Mouse (Mus musculus) forebrain, embryonic 11.5 days (tissue): Measurements from ENCODE around the gene Oser1. TPM values are rescaled to one million over a fixed set of nuclear protein-coding genes. Genes with fewer than 3 reads are reported as not detected.
"Not testable (repeated sequence)": the region's sequence is repeated elsewhere in the genome, so short reads cannot be mapped to it uniquely, and the experiment has no call there.

Experiments used
- ATAC-seq: fragments of 200-750 bp; cut with Nextera tagmentation; replicated peaks from 2 replicates; pipeline ENCODE4 v1.8.0; 2017; ENCODE audit warnings: moderate TSS enrichment; ENCODE audit not compliant: low FRiP score
- DNase-seq: peaks from one replicate; pipeline ENCODE4 v3.0.0-alpha.2; 2017; ENCODE audit warnings: low spot score
- H3K27ac ChIP-seq: fragments of 300-500 bp; sonication (generic); 2 replicates; pipeline ENCODE4 v1.5.1; 2014; ENCODE audit warnings: low read depth, low read length
- H3K27me3 ChIP-seq: fragments of 300-500 bp; sonication (generic); 2 replicates; pipeline ENCODE4 v1.6.1; 2014; ENCODE audit warnings: mild to moderate bottlenecking, low read length, mixed read lengths; ENCODE audit not compliant: control insufficient read depth, insufficient read depth
- H3K36me3 ChIP-seq: fragments of 300-500 bp; sonication (generic); 2 replicates; pipeline ENCODE4 v1.6.1; 2014; ENCODE audit warnings: mild to moderate bottlenecking, low read length, moderate library complexity, mixed read lengths; ENCODE audit not compliant: control insufficient read depth, insufficient read depth
- H3K4me1 ChIP-seq: fragments of 300-500 bp; sonication (generic); replicated peaks from 2 replicates; pipeline ENCODE4 v1.6.1; 2014; ENCODE audit warnings: low read length, mixed read lengths; ENCODE audit not compliant: control insufficient read depth, insufficient read depth
- H3K4me2 ChIP-seq: fragments of 300-500 bp; sonication (generic); 2 replicates; pipeline ENCODE4 v1.6.1; 2014; ENCODE audit warnings: low read depth, mild to moderate bottlenecking, low read length, moderate library complexity, mixed read lengths; ENCODE audit not compliant: severe bottlenecking
- H3K4me3 ChIP-seq: fragments of 300-500 bp; sonication (generic); 2 replicates; pipeline ENCODE4 v1.5.1; 2014; ENCODE audit warnings: low read depth, low read length
- H3K9ac ChIP-seq: fragments of 300-500 bp; sonication (generic); 2 replicates; pipeline ENCODE4 v1.6.1; 2014; ENCODE audit warnings: low read length
- H3K9me3 ChIP-seq: fragments of 300-500 bp; sonication (generic); 2 replicates; pipeline ENCODE4 v1.6.1; 2016; ENCODE audit warnings: low read length, mixed read lengths; ENCODE audit not compliant: control insufficient read depth
- WGBS: fragments of 180-500 bp; shearing (Covaris S2); extraction: QIAGEN DNeasy Blood & Tissue Kit; methylation state at CpG from one replicate; pipeline ENCODE4 v1.1.7; 2014; 5-methylcytosine and 5-hydroxymethylcytosine counted together
- polyA plus RNA-seq: library from polyadenylated mRNA; unstranded; fragments of >200 nt; fragmentation: Nextera tagmentation; extraction: Ambion mirVana; gene quantifications from 2 replicates; pipeline ENCODE4 v1.2.1, GENCODE M21; 2014

Gene Oser1
- polyA plus RNA-seq, 1 experiment from 2014 or later: 85.5 TPM

DNA sequence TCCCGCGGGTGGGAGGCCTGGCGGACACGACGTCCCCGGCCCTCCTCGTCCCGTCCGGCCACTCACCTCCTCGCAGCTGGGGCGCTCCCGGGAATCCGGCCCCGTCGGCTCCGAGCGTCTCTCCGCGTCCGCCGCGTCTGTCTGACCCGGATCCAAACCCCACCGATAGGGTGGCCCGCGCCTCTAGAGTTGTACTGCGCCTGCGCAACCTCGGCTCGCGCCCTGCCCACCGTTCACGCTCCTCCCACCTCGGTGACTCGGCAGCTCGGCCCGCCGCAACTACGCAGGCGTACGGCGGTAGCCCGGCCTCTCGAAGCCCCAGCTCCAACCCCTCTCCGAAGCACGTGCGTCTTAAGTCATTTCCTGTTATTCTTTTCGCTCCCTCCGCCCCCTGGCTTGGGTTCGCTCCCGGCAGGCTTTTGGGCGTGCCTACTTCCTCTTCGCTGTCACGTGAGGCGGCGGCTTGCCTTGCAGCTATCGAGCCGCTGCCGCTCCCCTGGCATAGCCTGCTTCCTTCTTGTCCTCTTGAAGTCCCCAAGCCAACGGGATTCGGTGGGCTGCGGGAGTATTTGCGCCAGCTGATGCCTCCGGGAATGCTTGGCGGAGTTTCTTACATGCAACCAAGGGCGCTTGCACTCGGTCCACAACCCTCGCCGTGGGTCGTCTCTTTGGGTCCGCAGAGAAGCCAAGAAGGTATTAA is 5.0 kb downstream of the Oser1 start:
- Histone ChIP-seq H3K9me3 (no peaks in the 10 kb centered on the region), H3K27ac (peak overlapping the region; percentile 31; the same call in 1 of the 2 replicates), H3K4me2 (peak overlapping the region; percentile 80), H3K27me3 (no peaks in the 10 kb centered on the region), H3K4me3 (peak overlapping the region; percentile 96), H3K36me3 (no peaks in the 10 kb centered on the region), H3K4me1 (peaks cover 9% of the 10 kb centered on the region; the same call in 1 of the 2 replicates), H3K9ac (peak overlapping the region; percentile 83)
- under 1% methylated on average over 71 of the region's 71 CpGs for whole genome bisulfite sequencing
- ATAC-seq (peak; percentile 99), DNase-seq (peak; percentile 99)

DNA sequence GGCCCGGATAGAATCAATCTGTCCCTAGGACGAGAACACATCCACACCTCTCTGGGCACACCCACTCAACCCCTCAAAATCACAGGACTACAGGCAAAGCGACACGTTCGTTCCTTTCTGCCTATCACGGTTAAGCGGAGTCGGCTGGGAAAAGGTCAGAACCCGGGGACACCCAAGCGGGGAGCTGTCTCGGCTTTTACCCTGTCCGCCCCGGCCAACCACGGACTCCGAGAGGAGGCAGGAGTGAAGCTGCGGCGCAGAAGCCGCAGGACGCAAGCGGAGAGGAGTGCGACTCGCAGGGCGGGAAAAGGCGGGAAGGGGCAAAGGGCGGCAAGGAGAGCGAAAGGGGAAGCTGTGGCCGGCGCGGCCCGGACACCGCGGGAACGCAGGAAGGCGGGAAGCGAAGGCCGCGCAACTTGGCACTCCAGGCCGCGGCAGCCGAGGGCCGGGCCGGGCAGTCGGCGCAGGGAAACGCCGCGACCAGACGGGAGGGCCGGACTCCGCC is 5.6 kb downstream of the Oser1 start:
- no peak; the same call in 1 of the 2 replicates for ATAC-seq
- under 1% methylated on average over 50 of the region's 50 CpGs for WGBS

DNA sequence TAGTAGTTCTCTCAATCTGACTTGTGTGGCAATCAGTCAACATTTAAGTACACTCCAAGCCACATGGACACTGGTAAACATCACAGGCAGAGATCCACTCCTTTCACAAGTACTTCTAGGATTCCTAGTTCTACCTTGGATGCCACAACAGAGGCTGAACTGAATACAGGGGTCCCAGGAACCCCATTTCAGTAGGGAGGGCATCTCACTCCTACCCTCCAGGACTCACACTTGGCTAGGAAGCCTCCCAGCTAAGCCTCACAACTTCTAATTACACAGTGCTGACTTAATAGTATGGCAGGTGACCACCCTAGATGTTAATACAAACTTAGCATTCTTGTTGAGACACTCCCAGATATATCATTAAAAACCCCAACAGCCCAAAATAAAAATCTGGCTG is 6.7 kb downstream of the Oser1 start:
- H3K9me3 ChIP-seq: no peaks in the 10 kb centered on the region
- no peaks in the 10 kb centered on the region for H3K36me3 ChIP-seq
- H3K4me3 ChIP-seq: peak overlapping the region; percentile 96; the same call in 1 of the 2 replicates
- DNase-seq (no peak), ATAC-seq (no peak)
- H3K27me3 ChIP-seq: no peaks in the 10 kb centered on the region
- peak overlapping the region; percentile 80; the same call in 1 of the 2 replicates for H3K4me2 ChIP-seq
- no peak overlapping the region for H3K27ac ChIP-seq
- peaks cover 9% of the 10 kb centered on the region; the same call in 1 of the 2 replicates for H3K4me1 ChIP-seq
- 0 out of 2 replicates have a peak overlapping the region, but pooled peaks have one; percentile 4 for H3K9ac ChIP-seq

More for the DNA sequence above, 5.6 kb downstream of the Oser1 start:
- peak overlapping the region; percentile 96 for H3K4me3 ChIP-seq
- H3K27ac ChIP-seq: peak overlapping the region; percentile 25; the same call in 1 of the 2 replicates
- peak overlapping the region; percentile 83 for H3K9ac ChIP-seq
- no peaks in the 10 kb centered on the region for H3K36me3 ChIP-seq
- no peaks in the 10 kb centered on the region for H3K9me3 ChIP-seq
- peak overlapping the region; percentile 80 for H3K4me2 ChIP-seq
- no peak for DNase-seq
- peaks cover 9% of the 10 kb centered on the region; the same call in 1 of the 2 replicates for H3K4me1 ChIP-seq
- H3K27me3 ChIP-seq: no peaks in the 10 kb centered on the region

DNA sequence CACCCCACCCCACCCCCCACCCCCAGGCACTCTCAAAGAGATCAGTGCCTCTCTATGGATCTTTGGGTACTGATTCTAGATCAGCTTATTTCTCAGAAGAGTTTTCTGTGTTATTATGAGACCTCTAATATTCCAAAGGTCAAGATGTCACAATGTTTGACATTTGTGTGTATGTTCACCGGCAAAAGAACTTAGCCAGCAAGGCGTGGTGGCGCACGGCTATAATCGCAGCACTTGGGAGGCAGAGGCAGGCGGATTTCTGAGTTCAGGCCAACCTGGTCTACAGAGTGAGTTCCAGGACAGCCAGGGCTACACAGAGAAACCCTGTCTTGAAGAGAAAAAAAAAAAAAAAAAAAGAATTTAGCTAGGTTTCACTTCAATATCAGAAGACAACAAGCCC is 7.5 kb downstream of the Oser1 start:
- no peaks in the 10 kb centered on the region for H3K27me3 ChIP-seq
- H3K27ac ChIP-seq: no peak overlapping the region
- WGBS: 92% methylated on average over 6 of the region's 6 CpGs
- no peak overlapping the region for H3K9ac ChIP-seq
- H3K4me1 ChIP-seq: peaks cover 9% of the 10 kb centered on the region; the same call in 1 of the 2 replicates
- no peak overlapping the region for H3K4me3 ChIP-seq
- H3K4me2 ChIP-seq: no peak overlapping the region
- H3K9me3 ChIP-seq: no peaks in the 10 kb centered on the region
- ATAC-seq: no peak
- no peaks in the 10 kb centered on the region for H3K36me3 ChIP-seq
- DNase-seq: no peak

DNA sequence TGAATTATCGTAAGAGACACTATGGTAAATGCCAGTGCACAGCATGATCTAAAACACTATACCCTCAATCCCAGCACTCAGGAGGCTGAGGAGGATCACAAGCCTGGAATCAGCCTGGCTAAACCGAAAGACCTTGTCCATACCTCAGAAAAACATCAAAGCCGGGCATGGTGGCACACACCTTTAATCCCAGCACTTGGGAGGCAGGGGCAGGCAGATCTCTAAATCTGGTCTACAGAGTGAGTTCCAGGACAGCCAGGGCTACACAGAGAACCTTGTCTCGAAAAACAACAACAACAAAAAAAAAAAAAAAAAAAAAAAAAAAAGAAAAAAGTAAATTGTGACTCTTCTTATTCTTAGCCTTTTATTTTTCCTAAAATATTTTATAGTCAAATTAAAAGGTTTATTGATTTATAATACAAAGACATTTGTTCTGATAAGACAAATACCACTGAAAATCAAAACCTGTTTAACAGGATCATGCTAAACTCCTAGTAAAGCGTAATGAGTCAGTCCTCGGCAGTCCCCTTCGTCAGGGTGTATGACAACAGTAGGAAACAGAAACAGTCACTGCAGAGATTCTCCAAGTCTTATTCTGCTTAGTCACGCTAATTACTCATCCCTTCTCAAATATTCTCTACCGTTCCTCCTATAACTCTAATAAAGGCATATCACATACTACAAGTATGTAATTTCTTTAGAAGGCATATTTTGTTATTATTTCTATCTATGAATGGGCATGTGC is 11.5 kb downstream of the Oser1 start:
- H3K4me2 ChIP-seq: no peak overlapping the region
- WGBS: 94% methylated on average over 9 of the region's 9 CpGs
- no peak overlapping the region for H3K27ac ChIP-seq
- H3K4me3 ChIP-seq: no peak overlapping the region
- no peak for ATAC-seq
- DNase-seq: peak; percentile 11
- H3K4me1 ChIP-seq: peaks cover 2% of the 10 kb centered on the region; the same call in 1 of the 2 replicates
- H3K36me3 ChIP-seq: peaks cover 4% of the 10 kb centered on the region; the same call in 1 of the 2 replicates
- H3K27me3 ChIP-seq: no peaks in the 10 kb centered on the region
- H3K9me3 ChIP-seq: no peaks in the 10 kb centered on the region
- no peak overlapping the region for H3K9ac ChIP-seq

DNA sequence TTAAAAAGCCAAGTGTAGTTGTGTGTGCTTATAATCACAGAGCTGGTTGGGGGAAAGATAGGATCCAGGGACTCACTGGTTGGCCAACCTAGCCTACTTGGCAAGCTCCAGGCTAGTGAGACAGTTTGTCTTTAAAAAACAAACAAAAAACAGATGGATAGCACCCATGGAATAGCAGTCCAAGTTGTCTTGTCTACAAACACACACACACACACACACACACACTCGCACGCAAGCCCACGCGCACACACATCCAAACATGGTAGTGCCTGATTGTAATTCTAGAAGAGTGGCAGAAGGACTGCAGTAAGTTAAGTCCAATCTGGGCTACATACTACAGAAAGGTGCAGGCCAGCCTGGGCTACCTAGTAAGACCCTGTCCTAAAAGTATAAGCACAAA is 12.1 kb downstream of the Oser1 start:
- DNase-seq (peak; percentile 9), ATAC-seq (no peak)
- no peaks in the 10 kb centered on the region for H3K4me1 ChIP-seq
- no peak overlapping the region for H3K27ac ChIP-seq
- H3K9me3 ChIP-seq: no peaks in the 10 kb centered on the region
- H3K4me2 ChIP-seq: no peak overlapping the region
- WGBS: 99% methylated on average over 4 of the region's 4 CpGs
- no peak overlapping the region for H3K4me3 ChIP-seq
- no peak overlapping the region for H3K9ac ChIP-seq
- H3K36me3 ChIP-seq: peaks cover 4% of the 10 kb centered on the region; the same call in 1 of the 2 replicates
- no peaks in the 10 kb centered on the region for H3K27me3 ChIP-seq

DNA sequence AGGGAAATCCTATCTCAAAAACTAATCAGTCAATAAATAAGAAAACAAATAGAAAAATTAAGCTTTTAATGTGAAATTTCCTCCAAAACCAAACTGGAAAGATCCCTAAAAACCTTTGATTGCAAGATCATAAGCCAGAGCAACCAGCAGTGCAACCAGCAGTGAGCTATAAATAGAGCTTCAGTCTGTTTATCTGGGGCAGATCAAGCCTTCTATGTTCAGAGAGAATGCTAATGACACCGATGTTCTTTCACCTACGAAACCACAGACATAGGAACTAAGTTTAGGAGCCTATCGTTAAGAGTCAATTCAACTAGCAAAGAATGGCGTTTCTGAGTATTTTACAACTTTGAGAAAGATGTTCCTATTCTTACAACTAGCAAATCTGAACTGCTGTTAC is 12.7 kb downstream of the Oser1 start:
- H3K4me2 ChIP-seq: no peak overlapping the region
- WGBS: 94% methylated on average over 4 of the region's 4 CpGs
- no peak overlapping the region for H3K4me3 ChIP-seq
- no peak overlapping the region for H3K27ac ChIP-seq
- no peaks in the 10 kb centered on the region for H3K9me3 ChIP-seq
- DNase-seq: no peak
- peaks cover 4% of the 10 kb centered on the region; the same call in 1 of the 2 replicates for H3K36me3 ChIP-seq
- H3K4me1 ChIP-seq: no peaks in the 10 kb centered on the region
- no peak overlapping the region for H3K9ac ChIP-seq
- no peaks in the 10 kb centered on the region for H3K27me3 ChIP-seq
- no peak for ATAC-seq

DNA sequence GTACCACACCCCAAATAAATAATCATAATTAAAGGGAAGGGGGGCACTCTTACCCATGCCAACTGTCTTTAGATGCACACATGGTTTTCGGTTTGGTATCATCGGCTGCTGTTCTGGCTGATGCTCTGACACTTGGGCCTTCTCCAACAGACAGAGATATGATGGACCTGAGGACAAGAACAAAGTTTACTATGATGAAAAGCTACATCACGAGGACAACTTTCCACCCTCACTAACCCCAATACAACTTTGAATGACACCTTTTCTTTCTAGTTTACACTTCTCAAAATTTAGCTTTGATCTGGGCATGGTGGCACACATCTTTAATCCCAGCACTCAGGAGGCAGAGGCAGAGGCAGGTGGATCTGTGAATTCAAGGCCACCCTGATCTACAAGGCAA is 13.2 kb downstream of the Oser1 start:
- not testable (repeated sequence) for H3K4me2 ChIP-seq, H3K4me1 ChIP-seq, H3K36me3 ChIP-seq, ATAC-seq, H3K9me3 ChIP-seq, H3K27me3 ChIP-seq, H3K27ac ChIP-seq, H3K4me3 ChIP-seq, H3K9ac ChIP-seq, DNase-seq
- 95% methylated on average over 3 of the region's 3 CpGs for WGBS
